Mouse (Mus musculus): Measurements from ENCODE around the gene Lgals4.

Lgals4 gene

DNA sequence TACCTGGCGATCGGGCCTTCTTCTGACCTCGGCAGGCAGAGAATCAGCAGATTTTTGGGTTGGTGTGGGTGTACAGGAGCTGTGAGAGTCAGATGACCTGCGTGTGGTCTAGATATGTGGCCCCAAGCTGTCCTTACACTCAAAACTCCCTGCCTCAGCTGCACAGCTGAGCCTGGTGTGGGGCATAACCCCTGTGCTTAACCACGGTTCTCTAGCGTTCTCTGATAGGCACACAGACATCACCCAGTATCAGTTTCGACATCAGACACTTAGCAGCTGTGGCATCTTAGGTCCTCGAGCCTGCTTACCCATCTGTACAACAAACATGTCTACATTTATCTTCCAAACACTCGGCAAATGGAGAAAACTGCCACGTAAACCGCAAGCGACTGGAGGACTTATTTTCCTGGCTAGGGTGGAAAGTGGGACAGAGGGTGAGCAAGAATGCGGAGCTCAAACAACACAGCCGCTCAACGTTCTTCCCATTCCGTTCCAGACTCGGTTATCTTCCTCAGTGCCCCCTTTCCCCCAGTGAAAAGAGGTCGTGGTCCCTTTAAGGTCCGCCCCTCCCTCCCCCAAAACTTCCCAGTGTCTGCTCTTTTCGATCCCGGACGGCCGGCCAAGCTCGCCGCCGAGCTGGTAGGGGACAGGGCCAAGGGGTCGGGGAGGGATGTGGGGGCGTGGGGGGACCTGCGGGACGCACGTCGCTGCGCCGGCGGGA, 25.3 kb upstream of the Lgals4 start, which contains the start of gene Hnrnpl:
Gene Hnrnpl (plus strand): TSS at position 321 of the 721 bp plus-strand sequence.
- peak; percentile 91 for DNase-seq (ENCODE audit: inconsistent ontology term)

DNA sequence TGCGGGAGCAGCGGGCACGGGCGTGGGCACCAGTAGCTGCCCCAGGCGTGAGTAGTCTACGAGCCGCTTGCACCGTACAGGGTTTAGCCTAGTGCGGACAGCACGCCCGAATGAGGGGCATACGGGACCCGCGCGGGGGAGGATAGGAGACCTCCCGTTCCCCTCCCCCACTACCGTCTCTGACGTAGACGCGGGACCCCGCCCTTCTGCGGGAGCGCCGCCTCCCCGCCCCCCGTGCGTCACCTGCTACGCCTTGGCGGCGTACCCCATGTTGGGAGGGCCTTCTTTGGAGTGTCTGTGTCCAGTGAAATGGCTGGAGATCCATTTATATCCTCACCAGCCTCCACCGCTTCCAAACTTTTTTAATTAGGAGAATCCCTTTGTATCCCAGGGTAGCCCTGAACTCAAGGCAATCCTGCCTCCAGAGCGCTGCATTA, 24.7 kb upstream of the Lgals4 start:
- DNase-seq (ENCODE audit: inconsistent ontology term), result peak; percentile 97

- peak; percentile 72 for DNase-seq (ENCODE audit: inconsistent ontology term)
Measured at GRCm38 (mm10) chr7:28809401-28810089, 24.1 kb upstream of the Lgals4 start.

GRCm38 (mm10) chr7:28810107-28811066, 23.3 kb upstream of the Lgals4 start:
- DNase-seq (ENCODE audit: inconsistent ontology term), result peak; percentile 99

- peak; percentile 94 for DNase-seq (ENCODE audit: inconsistent ontology term)
Measured at GRCm38 (mm10) chr7:28811228-28811627, 22.4 kb upstream of the Lgals4 start.

GRCm38 (mm10) chr7:28811640-28812275, 21.9 kb upstream of the Lgals4 start:
- no peak for DNase-seq (ENCODE audit: inconsistent ontology term)

GRCm38 (mm10) chr7:28812436-28812835, 21.2 kb upstream of the Lgals4 start:
- no peak for DNase-seq (ENCODE audit: inconsistent ontology term)

GRCm38 (mm10) chr7:28812949-28813348, 20.7 kb upstream of the Lgals4 start:
- DNase-seq (ENCODE audit: inconsistent ontology term), result no peak

- DNase-seq (ENCODE audit: inconsistent ontology term), result no peak
Measured at GRCm38 (mm10) chr7:28814306-28815034, 19.2 kb upstream of the Lgals4 start.

DNA sequence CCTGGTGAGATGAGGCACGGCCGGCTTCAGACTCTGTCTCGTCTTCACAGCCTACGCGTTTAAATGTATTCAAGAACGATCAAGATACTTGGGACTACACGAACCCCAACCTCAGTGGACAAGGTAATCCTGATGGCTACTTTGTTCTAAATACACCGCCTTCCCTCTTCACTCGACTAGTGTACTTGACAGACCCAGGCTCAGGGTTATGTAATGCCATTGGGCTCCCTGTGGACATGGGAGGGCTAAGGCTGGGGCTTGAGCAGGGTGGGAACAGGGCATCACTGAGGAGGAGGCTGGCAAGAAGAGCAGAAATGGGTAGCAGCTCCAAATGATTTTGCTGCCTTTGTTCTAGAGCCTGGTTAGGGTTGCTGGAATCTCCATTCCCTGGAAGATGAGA, 18.4 kb upstream of the Lgals4 start:
- no peak for DNase-seq (ENCODE audit: inconsistent ontology term)

DNA sequence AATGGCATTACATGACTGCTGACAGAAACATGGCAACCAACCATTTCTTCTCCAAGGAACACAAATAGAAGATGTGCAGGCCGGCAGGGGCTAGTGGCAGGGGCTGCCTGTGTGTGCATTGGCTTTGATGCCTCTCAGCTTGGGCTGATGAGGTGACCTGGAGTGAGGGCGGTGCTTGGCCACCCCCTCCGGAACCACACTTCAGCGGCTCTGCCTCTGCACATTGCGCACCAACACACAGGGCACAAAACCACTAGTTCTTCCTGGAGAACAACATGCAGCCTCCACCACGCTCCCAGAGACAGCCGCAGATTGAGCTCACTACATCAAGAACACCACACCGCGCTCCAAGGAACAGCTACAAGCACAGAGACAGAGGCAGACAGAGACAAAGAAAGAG, 17.5 kb upstream of the Lgals4 start:
- no peak for DNase-seq (ENCODE audit: inconsistent ontology term)

GRCm38 (mm10) chr7:28816920-28817319, 16.7 kb upstream of the Lgals4 start:
- no peak for DNase-seq (ENCODE audit: inconsistent ontology term)

DNA sequence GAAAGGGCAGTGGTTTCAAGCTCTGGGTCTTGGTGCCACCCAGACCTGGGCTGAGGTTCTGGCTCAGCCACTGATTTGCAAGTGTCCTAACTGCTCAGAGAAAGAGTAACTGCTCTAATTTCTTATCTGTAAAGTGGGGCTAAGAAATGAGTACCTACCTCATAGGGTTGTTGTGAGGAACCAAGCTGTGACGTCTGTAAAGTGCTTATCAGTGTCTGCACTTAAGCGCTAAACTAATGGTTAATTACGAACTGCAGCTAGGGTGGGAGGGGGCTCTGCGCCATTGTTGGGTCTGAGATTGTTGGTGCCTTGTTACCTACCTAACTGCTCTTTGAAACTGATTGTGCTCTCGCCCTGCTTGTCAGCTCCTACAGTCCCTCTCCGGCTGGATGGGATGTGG, 16.1 kb upstream of the Lgals4 start:
- no peak for DNase-seq (ENCODE audit: inconsistent ontology term)

DNA sequence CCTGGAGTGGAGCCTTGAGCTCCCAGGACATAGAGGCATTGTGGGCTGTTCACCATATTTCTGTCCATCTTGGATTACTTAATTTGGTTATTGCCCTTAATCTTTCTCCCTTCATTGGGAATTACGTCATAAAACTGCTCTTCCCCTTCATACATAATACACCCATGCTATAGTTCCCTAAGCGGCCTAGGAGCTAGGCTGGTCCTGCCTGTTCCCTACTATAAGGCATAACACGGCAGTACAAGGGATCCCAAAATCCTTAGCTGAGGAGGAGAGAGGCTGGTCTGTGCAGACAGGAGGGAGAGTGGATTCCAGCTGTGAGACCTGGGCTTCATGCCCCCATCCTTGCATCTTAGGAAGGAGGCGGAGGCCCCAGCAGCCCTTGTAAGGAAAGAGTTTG, 15.7 kb upstream of the Lgals4 start:
- DNase-seq (ENCODE audit: inconsistent ontology term), result no peak

- DNase-seq (ENCODE audit: inconsistent ontology term), result no peak
Measured at GRCm38 (mm10) chr7:28818436-28818835, 15.2 kb upstream of the Lgals4 start.

DNA sequence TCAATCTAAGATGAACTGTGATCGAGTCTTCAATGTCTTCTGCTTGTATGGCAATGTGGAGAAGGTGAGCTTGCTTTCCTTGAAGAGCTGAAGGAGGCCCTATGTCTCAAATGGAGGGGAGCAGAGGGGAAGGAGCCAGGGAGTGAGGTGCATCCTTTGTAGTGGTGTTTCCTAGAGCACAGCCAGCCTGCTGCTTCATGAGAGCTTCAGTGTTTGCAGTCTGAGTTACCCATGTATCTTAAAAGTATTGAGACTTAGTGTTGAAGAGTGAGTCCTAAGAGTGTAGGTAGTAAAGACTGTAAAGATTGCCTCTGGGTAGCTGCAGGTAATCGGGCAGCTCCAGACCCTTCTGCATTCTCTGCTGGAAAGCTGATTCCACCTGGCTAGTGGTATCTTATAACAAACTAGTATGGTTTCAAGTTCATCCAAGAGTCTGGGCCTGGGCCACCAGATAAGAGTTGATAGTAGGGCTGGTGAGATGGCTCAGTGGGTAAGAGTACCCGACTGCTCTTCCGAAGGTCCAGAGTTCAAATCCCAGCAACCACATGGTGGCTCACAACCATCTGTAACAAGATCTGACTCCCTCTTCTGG, 14.7 kb upstream of the Lgals4 start:
- no peak for DNase-seq (ENCODE audit: inconsistent ontology term)

- no peak for DNase-seq (ENCODE audit: inconsistent ontology term)
Measured at GRCm38 (mm10) chr7:28819571-28819970, 14.1 kb upstream of the Lgals4 start.

DNA sequence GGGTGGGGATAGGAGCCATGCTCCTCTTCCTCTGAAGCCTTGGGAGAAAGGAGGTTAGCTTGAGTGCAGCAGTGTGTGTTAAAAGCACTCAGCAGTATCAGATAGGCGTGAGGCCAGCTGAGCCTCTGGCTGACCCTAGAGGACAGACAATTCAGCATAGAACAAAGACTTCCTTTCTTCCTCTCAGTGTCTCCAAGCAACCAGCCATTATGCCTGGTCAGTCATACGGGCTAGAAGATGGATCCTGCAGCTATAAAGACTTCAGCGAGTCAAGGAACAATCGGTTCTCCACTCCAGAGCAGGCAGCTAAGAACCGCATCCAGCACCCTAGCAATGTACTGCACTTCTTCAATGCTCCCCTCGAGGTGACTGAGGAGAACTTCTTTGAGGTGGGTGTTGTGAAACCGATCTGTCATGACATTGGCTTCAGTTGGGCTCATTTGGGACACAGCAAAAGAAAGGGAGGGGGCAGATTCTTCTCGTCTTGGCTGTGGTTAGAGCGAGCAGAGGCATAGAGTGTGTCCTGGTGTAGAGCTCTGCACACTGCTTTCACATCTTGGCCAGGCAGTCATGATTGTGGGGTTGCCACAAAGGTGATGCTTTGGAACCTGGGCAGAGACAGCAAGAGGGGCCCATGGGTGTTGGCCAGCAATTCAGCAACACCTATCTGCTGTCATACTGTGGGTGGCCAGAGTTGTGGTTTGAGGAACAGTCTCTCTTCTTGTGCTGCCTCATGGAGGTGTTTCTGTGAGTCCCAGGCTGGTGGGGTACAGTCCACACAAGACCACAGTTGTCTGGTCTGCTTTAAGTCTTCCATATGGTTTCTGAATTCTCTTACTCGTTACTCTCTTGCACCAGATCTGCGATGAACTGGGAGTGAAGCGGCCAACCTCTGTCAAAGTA, 13.0 kb upstream of the Lgals4 start:
- DNase-seq (ENCODE audit: inconsistent ontology term), result peak; percentile 75

DNA sequence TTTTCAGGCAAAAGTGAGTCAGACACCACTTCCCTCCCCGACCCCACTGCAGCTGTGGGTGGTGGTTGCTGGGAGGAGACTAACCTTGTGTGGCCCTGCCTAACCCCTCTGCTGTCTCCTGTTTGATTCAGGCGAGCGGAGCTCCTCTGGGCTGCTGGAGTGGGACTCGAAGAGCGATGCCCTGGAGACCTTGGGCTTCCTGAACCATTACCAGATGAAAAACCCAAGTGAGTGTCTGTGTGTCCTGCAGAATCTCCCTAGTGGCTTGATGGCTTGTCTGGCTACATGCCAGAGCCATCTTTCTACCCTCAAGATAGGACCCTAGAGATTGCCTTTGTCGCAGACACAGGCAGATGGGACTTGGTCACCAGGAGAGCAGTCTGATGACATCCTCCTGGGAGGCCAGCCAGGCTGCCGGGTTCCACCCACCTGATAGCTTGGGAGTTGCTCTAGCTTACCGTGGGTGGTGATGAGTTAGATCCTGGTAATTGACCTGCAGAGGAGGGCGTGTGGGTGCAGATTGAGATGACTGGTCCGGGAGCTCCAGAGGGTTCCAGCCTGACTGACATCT, 12.3 kb upstream of the Lgals4 start:
- DNase-seq (ENCODE audit: inconsistent ontology term), result peak; percentile 79
